Comparison of ENCODE assay signal across 10 mouse cellular contexts in genomic region chr10:39628799-39629517, GRCm38 (mm10). TPM values are rescaled to one million over a fixed set of nuclear protein-coding genes. Genes with fewer than 3 reads are reported as not detected.
DNase-seq lines count a peak whose midpoint lies in the region; ATAC-seq and TF ChIP-seq lines count a peak whose summit lies in the region.
"Had no signal": no experiment of that assay in that cellular context is flagged by ENCODE, and none has a peak within 500 bp of the region (broad histone marks: within the 10 kb centered on the region; RNA-seq: fewer than 3 reads in every experiment).

No protein-coding gene starts in this region.

- H3K4me2 ChIP-seq in forebrain, embryonic 11.5 days (ENCODE audit: low read depth, low read length, severe bottlenecking): no peak overlapping the region
- no peak overlapping the region for H3K4me2 ChIP-seq in forebrain, embryonic 15.5 days (replicated peaks)
- 0 out of 2 replicates have a peak overlapping the region, but pooled peaks have one; percentile 9 for H3K4me2 ChIP-seq in intestine, embryonic 14.5 days (ENCODE audit: low read length)
- H3K4me2 ChIP-seq in intestine, postnatal 0 days (replicated peaks; ENCODE audit: low read depth): no peak overlapping the region
- H3K4me2 ChIP-seq in midbrain, embryonic 15.5 days: no peak overlapping the region

- peaks cover 4% of the 10 kb centered on the region for H3K4me1 ChIP-seq in forebrain, embryonic 11.5 days (replicated peaks; ENCODE audit: control insufficient read depth, insufficient read depth, low read length)
- peaks cover 50% of the 10 kb centered on the region for H3K4me1 ChIP-seq in forebrain, embryonic 15.5 days
- peaks cover 47% of the 10 kb centered on the region for H3K4me1 ChIP-seq in intestine, embryonic 14.5 days (replicated peaks; ENCODE audit: control insufficient read depth, insufficient read depth, low read length)
- H3K4me1 ChIP-seq in intestine, postnatal 0 days (replicated peaks; ENCODE audit: control insufficient read depth, insufficient read depth, low read length): peaks cover 19% of the 10 kb centered on the region; the same call in 1 of the 2 replicates
- peaks cover 45% of the 10 kb centered on the region for H3K4me1 ChIP-seq in midbrain, embryonic 15.5 days

- no peak overlapping the region for H3K4me3 ChIP-seq in forebrain, embryonic 11.5 days (ENCODE audit: low read depth, low read length)
- H3K4me3 ChIP-seq in forebrain, embryonic 15.5 days: no peak overlapping the region
- no peak overlapping the region for H3K4me3 ChIP-seq in intestine, embryonic 14.5 days (ENCODE audit: low read depth, low read length)
- H3K4me3 ChIP-seq in intestine, postnatal 0 days (ENCODE audit: low read depth, low read length): no peak overlapping the region
- H3K4me3 ChIP-seq in midbrain, embryonic 15.5 days: no peak overlapping the region
- H3K4me3 ChIP-seq: megakaryocyte, embryonic 14.5 days had no signal

- intact Hi-C loops in left cerebral cortex, postnatal 14 days (cut with DNase I): no loop called here

- H3K9me3 ChIP-seq in forebrain, embryonic 11.5 days (ENCODE audit: control insufficient read depth, low read length): no peaks in the 10 kb centered on the region
- H3K9me3 ChIP-seq in forebrain, embryonic 15.5 days: no peaks in the 10 kb centered on the region
- no peaks in the 10 kb centered on the region for H3K9me3 ChIP-seq in intestine, embryonic 14.5 days (ENCODE audit: control insufficient read depth, low read length)
- no peaks in the 10 kb centered on the region for H3K9me3 ChIP-seq in intestine, postnatal 0 days (ENCODE audit: control insufficient read depth)
- no peaks in the 10 kb centered on the region for H3K9me3 ChIP-seq in midbrain, embryonic 15.5 days
- H3K9me3 ChIP-seq: megakaryocyte, embryonic 14.5 days had no signal

- WGBS in forebrain, embryonic 11.5 days: 31% methylated on average over 10 of the region's 10 CpGs
- WGBS in forebrain, embryonic 15.5 days: 33% methylated on average over 10 of the region's 10 CpGs
- 48% methylated on average over 10 of the region's 10 CpGs for WGBS in intestine, embryonic 14.5 days
- WGBS in intestine, postnatal 0 days: 57% methylated on average over 10 of the region's 10 CpGs
- 31% methylated on average over 10 of the region's 10 CpGs for WGBS in midbrain, embryonic 15.5 days

- no peaks in the 10 kb centered on the region for H3K27me3 ChIP-seq in forebrain, embryonic 11.5 days (ENCODE audit: control insufficient read depth, insufficient read depth, low read length)
- H3K27me3 ChIP-seq in forebrain, embryonic 15.5 days: no peaks in the 10 kb centered on the region
- no peaks in the 10 kb centered on the region for H3K27me3 ChIP-seq in intestine, embryonic 14.5 days (replicated peaks; ENCODE audit: control insufficient read depth, insufficient read depth, low read length)
- no peaks in the 10 kb centered on the region for H3K27me3 ChIP-seq in intestine, postnatal 0 days (replicated peaks; ENCODE audit: control insufficient read depth, insufficient read depth, low read length)
- no peaks in the 10 kb centered on the region for H3K27me3 ChIP-seq in midbrain, embryonic 15.5 days (replicated peaks)

- H3K9ac ChIP-seq in forebrain, embryonic 11.5 days (ENCODE audit: low read length): 0 out of 2 replicates have a peak overlapping the region, but pooled peaks have one; percentile 3
- no peak overlapping the region for H3K9ac ChIP-seq in forebrain, embryonic 15.5 days (replicated peaks)
- H3K9ac ChIP-seq in intestine, embryonic 14.5 days (ENCODE audit: low read length): no peak overlapping the region
- no peak overlapping the region for H3K9ac ChIP-seq in intestine, postnatal 0 days (ENCODE audit: low read depth, low read length)
- H3K9ac ChIP-seq in midbrain, embryonic 15.5 days: no peak overlapping the region; the same call in 1 of the 2 replicates

- DNase-seq in forebrain, embryonic 11.5 days (ENCODE audit: low spot score): peak; percentile 47
- DNase-seq in intestine, embryonic 14.5 days (ENCODE audit: low spot score): peak; percentile 53
- peak; percentile 80 for DNase-seq in ES-CJ7 (ENCODE audit: low read depth, low spot score)
- DNase-seq in left cerebral cortex, postnatal 14 days (ENCODE audit: low spot score in 2 of 2): no peak
- no peak for DNase-seq in layer of hippocampus, adult 9-11 months
- DNase-seq: adrenal gland, adult 8-10 months had no signal

- H3K36me3 ChIP-seq in forebrain, embryonic 11.5 days (ENCODE audit: control insufficient read depth, insufficient read depth, low read length): no peaks in the 10 kb centered on the region
- H3K36me3 ChIP-seq in forebrain, embryonic 15.5 days: no peaks in the 10 kb centered on the region
- H3K36me3 ChIP-seq in intestine, embryonic 14.5 days (ENCODE audit: control insufficient read depth, insufficient read depth, low read length): peaks cover 21% of the 10 kb centered on the region
- peaks cover 47% of the 10 kb centered on the region for H3K36me3 ChIP-seq in intestine, postnatal 0 days (ENCODE audit: control insufficient read depth, insufficient read depth)
- no peaks in the 10 kb centered on the region for H3K36me3 ChIP-seq in midbrain, embryonic 15.5 days (replicated peaks)

- H3K27ac ChIP-seq in forebrain, embryonic 11.5 days (ENCODE audit: low read depth, low read length): no peak overlapping the region
- H3K27ac ChIP-seq in forebrain, embryonic 15.5 days (replicated peaks): no peak overlapping the region
- H3K27ac ChIP-seq in intestine, embryonic 14.5 days (ENCODE audit: low read depth): peak overlapping the region; percentile 82
- no peak overlapping the region for H3K27ac ChIP-seq in intestine, postnatal 0 days (ENCODE audit: low read depth, low read length)
- peak overlapping the region; percentile 58 for H3K27ac ChIP-seq in midbrain, embryonic 15.5 days

- no peak for TF ChIP-seq CTCF in intestine, postnatal 0 days (IDR thresholded peaks at IDR 0.05; ENCODE audit: low read depth)

- ATAC-seq in forebrain, embryonic 11.5 days (replicated peaks; ENCODE audit: low FRiP score): no peak
- ATAC-seq in forebrain, embryonic 15.5 days (replicated peaks): no peak
- no peak for ATAC-seq in intestine, embryonic 14.5 days (replicated peaks; ENCODE audit: low FRiP score, low TSS enrichment, low read depth)
- ATAC-seq in intestine, postnatal 0 days: no peak
- peak; percentile 53 for ATAC-seq in midbrain, embryonic 15.5 days (replicated peaks)

RNA-seq across cellular contexts. Expression of gene Traf3ip2, which starts 16.2 kb away (rescaled TPM):
- polyA plus RNA-seq in forebrain, embryonic 11.5 days (2014; fragmentation: Nextera tagmentation; extraction: Ambion mirVana): 3.8 and 5.4 TPM in 2 replicates
- polyA plus RNA-seq in forebrain, embryonic 15.5 days (2015; fragmentation: Nextera tagmentation; extraction: Ambion mirVana): 4.5 and 5.0 TPM in 2 replicates
- polyA plus RNA-seq in intestine, embryonic 14.5 days (2014; fragmentation: Nextera tagmentation; extraction: Ambion mirVana): 27.8 and 28.5 TPM in 2 replicates
- 25.3 and 27.8 TPM in 2 replicates for polyA plus RNA-seq in intestine, postnatal 0 days (2015; fragmentation: Nextera tagmentation; extraction: Ambion mirVana)
- polyA plus RNA-seq in midbrain, embryonic 15.5 days (2015; fragmentation: Nextera tagmentation; extraction: Ambion mirVana): 5.9 and 7.0 TPM in 2 replicates
- 1 to 10 TPM in 1 of 2 experiments, under 1 TPM in 1; 0.94 to 1.1 TPM for total RNA-seq in left cerebral cortex, postnatal 14 days (2021)

Comparison
In these comparisons a context has a peak if more than half of its experiments do, and no peak if none do; other contexts are left out.
1. H3K27ac ChIP-seq: peak in intestine, embryonic 14.5 days (single experiment) and midbrain, embryonic 15.5 days (single experiment); none in forebrain, embryonic 11.5 days (single experiment), forebrain, embryonic 15.5 days (single experiment) and intestine, postnatal 0 days (single experiment).
2. DNase-seq: peak in forebrain, embryonic 11.5 days (single experiment), intestine, embryonic 14.5 days (single experiment) and ES-CJ7 (single experiment); none in left cerebral cortex, postnatal 14 days (0 of 2) and layer of hippocampus, adult 9-11 months (single experiment).